Mouse (Mus musculus) thymus, postnatal 10 days (tissue): ENCODE measurements at regions not wholly inside any gene's neighbourhood (a gene's known extent, or its start where the extent isn't known, plus 50 kb on each side); places are given as distances from the start of the nearest gene placed in this dataset.

Source experiments
- DNase-seq, 2 experiments: peaks; one replicate each; pipeline ENCODE4 v3.0.0; 2021; ENCODE audit warnings: low spot score in 2 of 2

DNA sequence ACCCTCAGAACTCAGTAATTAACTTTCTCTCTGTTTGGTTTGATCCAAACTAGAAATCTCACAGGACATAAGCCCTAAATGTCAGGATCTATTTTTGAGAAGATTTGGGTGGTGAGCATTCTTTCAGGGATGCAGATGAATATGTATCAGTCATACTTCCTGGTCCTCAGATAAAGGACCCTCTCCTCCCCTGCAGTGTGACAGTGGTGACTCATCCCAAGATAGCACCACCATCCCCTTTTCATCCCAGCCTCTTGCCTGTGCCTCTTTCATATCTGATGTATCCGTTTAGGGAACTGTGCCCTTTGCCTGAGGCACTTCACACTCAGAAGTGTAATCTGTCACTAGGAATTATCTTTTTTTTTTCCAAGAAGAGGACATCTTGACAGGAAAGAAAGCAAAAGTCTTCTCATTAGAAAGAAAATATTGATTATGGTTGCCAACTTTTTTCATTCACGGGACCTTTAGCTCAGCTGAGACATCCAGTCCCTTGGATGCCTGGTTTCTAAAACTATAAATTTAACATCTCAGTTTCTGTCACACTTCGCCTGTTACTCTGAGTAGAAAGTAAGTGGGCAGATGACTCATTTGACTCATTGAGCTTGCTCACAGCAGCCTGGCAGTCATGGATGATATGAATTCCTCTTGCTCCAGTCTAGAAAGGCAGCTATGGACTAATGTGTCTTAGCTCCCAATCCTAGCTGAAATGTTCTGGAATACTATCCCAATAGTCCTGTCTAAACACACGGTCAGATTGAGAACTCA is 284.1 kb upstream of the Mctp2 start:
- DNase-seq = no peak

DNA sequence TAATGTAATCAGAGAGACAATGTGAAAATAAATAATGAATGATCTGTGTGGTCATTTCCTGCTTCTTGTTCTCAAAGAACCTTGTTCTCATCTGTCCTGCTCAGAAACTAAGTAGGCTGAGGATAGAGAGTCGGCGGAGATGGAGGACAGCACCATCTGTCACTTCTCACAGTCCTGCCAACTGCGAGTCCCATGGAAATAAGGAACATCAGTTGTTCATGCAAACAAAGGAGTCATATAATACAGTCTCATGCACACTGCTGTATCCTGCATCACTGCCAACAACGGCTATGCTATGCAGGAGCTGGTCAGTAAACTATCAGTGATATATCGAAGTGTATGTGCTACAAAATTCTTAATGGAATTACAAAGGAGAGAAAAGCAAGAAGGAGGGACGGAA is 285.7 kb upstream of the Mctp2 start:
- DNase-seq = no peak

DNA sequence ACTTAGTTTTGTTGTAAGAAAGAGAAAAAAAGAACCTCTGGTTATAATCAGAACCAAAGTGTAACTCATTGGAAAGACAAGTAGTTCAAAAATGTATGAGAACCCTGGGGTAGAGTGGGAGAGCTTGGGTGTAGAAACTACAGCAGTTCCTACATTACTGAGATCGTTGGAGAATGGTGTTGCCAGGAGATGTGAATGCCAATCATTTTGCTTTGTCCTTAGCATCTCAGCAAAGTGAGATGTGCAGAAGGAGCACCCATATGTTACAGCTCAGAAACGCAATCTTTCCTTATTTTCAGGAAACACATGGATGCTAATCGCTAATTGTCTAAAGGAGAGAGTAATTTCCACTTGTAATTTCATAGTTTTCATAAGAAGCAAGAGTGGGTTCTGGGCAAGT is 286.2 kb upstream of the Mctp2 start:
- no peak for DNase-seq

GRCm38 (mm10) chr7:72593259-72593658 is 286.9 kb upstream of the Mctp2 start:
- no peak for DNase-seq

GRCm38 (mm10) chr7:72594741-72595140 is 288.3 kb upstream of the Mctp2 start:
- no peak for DNase-seq

- DNase-seq = no peak
Observed at GRCm38 (mm10) chr7:72596985-72597384, 290.6 kb upstream of the Mctp2 start.

GRCm38 (mm10) chr7:72601933-72602332 is 295.5 kb upstream of the Mctp2 start:
- DNase-seq = no peak

GRCm38 (mm10) chr7:72609791-72610190 is 303.4 kb upstream of the Mctp2 start:
- DNase-seq = no peak

GRCm38 (mm10) chr7:72615232-72615631 is 308.8 kb upstream of the Mctp2 start:
- DNase-seq = no peak

- DNase-seq = no peak
Observed at GRCm38 (mm10) chr7:72627369-72627768, 321.0 kb upstream of the Mctp2 start.

DNA sequence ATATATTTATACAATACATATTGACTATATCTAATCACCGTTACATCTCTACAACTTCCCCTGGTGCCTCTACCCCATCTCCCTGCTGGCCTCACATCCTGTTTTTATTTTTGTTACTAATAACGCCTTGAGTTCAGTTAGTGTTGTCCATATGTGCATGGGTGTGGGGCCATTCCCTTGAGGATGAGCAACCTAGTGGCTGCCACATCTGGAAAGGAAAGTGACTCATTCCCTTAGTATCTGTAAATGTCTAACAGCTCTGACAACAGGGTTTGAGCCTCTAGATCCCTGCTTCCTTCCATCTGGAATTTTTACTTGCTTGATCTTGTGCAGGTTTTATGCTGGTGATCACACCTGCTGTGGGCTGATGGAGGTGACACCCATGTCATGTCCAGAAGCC is 333.2 kb upstream of the Mctp2 start:
- DNase-seq = no peak

DNA sequence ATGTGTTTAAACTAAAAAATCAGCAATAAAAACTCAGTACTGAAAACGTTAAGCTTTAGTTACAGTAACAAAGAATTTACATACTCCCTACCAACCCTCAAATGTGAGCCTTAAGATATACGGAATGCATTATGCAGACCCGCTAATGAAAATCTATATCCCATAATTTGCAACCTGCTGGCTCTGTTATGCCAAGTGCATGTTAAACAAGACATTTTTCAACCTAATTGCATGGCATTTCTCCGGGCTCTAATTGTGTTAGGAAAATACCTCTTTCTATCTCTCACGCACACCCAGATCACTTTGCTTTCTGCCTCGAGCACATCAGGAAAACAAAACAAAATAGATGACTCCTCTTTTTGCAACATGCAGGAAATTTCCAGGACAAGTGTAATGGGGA is 368.6 kb upstream of the Mctp2 start:
- DNase-seq = no peak

GRCm38 (mm10) chr7:72685803-72686202 is 379.4 kb upstream of the Mctp2 start:
- DNase-seq = no peak

GRCm38 (mm10) chr7:72687356-72687755 is 380.9 kb upstream of the Mctp2 start:
- no peak for DNase-seq

DNA sequence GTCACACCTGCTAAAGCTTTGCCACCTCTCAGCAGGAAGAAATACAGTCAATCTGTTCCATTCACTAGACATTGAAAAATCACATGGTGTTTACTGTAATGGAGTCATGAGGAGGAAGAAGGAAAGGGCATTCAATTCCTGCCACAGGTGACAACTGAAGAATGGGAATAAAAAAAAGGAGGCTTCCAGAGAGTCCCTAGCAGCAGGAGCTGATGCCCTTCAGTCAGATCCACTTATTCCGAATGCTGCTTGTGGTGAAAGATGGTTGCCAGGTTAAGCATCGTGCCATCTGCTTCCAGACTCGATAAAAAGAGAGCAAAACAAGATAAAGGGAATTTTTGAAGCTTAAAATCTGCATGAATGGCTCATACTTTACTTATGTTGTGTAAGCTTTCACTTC is 385.0 kb upstream of the Mctp2 start:
- DNase-seq = no peak

DNA sequence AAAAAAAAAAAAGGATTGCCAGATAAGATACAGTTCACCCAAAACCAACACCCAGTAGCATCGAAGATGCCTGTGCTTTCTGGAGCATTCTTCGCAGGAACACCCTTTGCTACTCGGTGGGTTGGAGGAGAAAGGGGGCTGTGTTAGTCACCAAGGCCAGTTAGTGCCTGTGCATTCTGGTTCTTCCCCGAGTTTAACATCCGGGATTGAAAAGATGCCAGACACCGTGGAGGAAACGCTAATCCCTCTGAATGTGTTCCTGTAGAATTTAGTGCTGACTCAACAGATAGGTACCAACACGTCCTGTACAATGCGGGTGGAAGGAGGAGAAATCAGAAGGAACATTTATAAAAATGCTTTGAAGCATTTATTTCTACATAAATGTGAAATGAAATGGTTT is 385.5 kb upstream of the Mctp2 start:
- no peak for DNase-seq

DNA sequence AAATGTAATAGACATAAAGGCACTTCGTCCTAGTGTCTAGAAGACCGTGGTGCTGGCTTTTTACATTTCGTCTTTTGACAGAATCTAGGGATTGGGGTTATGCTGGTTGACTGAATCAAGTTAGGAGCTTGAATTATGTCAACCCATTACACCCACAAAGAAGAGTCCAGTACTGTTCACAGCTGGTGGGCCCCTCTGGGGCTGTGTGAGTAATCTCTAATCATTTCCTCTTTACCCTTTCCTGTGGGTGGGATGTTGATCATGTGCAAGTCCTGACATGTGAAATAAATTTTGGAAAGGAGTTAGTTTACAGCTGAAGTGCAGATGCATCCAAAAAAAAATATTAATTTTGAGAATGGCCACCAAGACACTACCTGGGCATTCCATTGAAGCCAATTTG is 390.3 kb upstream of the Mctp2 start:
- no peak for DNase-seq

DNA sequence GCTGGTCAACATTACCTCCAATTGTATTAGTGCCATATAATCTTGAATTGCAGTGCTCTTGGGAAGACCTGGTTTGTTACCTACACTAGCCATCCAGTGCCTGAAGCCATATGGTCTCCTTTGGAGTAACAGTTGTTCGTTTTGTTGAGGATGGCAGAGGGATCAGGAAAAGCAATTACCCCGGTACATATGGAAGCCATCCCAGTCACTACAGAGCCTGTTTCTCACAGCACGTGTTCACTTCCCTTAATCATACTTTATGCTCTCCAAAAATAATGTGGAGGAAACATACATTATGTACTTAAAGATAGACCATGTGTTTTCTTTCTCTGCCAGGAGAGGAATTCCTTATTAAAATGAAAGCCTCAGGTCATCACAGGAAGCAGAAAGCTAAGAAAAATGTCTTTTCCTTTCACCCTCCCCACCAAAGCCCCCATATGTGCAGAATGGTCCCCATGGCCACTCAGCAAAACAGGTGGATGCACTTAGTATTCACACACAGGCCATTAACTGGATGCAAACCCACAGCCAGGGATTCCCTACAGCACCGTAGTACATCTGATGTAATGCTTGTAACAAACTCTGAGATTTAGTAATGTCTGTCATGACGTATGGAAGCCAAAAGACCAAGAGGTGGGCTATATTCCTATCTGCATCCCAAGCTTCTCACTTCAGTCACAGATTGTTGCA is 397.4 kb upstream of the Mctp2 start:
- DNase-seq = no peak

GRCm38 (mm10) chr7:72711193-72712131 is 405.1 kb upstream of the Mctp2 start:
- DNase-seq = no peak

DNA sequence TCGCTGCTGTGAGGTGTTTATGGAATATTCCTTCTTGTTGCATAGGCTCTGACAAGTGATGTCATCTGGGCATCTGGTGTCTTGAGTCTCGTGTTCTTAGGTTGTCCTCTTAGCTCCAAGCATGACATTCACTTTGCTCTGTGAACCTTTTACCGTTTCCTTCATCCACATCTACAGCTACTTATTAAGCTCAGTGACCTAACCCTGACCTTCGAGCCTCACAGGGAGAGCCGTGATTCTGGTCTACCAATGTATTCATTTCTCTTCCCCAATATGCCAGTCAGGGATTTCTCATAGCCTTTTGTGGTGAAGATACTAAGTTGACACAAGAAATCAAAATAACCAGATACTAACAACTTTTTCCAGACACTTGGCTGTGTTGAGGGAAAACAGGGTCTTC is 409.0 kb upstream of the Mctp2 start:
- DNase-seq = no peak

DNA sequence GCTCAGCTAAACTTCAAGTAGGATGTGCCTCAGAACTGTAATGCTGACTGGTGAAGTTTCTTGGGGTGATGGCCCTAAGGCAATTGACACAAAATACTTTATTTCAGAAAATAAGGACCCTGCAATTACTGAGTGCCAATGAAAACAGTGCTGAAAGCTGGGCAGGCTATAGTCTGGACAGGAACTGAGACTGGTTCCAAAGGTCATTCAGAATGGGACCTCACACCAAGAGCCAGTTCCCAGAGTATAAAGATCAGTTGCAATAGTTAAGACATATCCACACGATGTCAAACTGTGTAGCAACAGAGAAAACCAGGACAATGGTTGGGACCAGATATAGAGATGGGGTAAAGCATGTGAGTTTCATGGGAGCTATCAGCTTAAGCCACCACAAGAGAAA is 409.6 kb upstream of the Mctp2 start:
- DNase-seq = no peak

DNA sequence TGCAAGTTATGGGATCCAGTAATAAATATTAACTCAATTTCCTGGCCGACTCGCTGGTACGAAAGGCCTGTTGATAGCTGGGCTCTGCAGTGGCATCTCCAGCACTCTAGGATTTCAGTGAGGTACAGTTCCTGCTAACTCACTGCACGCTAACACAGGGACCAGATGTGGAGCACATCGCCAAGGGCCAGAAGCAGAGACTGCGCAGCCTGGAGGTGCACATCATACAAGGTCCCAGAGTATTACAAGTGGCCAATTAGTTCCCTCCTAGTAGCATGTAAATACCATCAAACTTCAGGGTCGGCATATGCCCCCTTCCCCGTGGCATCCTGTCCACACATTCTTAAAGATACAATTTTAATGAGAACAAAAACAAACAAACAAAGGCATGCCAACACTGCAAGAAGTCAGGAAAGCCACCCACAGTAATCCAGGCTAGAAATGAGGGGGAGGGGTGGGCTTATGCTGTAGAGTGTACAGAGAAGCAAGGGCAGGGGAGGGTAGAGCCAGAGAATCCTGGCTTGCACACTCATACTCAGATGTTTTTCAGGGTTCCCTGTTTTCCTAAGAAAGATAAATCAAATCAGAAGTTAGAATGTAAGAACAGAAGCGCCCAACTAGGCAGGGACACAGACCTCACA is 419.9 kb upstream of the Mctp2 start:
- no peak for DNase-seq
